Mouse (Mus musculus) spleen, adult 2 months (tissue): Measurements from ENCODE around the gene Sphk1.

ENCODE experiments used
- CTCF ChIP-seq: fragments of 200-500 bp; IDR thresholded peaks from 2 replicates; pipeline ENCODE4 v1.5.1; 2011; ENCODE audit warnings: mild to moderate bottlenecking, inconsistent platforms; ENCODE audit not compliant: insufficient read depth, insufficient read length, insufficient replicate concordance; ENCODE audit errors: extremely low read depth
- POLR2A ChIP-seq: fragments of 200-500 bp; IDR thresholded peaks from 2 replicates; pipeline ENCODE4 v1.6.1; 2011; ENCODE audit warnings: low read depth, low read length, inconsistent platforms

- TF ChIP-seq POLR2A (no peak), CTCF (no peak)
These were observed 49.4 kb downstream of the Sphk1 start for GRCm38 (mm10) chr11:116580031-116580652.
